Mouse (Mus musculus) CD4-positive, CD25-positive, alpha-beta regulatory T cell, adult 4 months (primary cell): ENCODE results near the gene Olfr968. TPM values are rescaled to one million over a fixed set of nuclear protein-coding genes. Genes with fewer than 3 reads are reported as not detected.

Experiments used
- ATAC-seq: one replicate; pipeline ENCODE4 v1.8.0; 2017
- polyA plus RNA-seq, 2 experiments: library from polyadenylated mRNA; unstranded; fragments of 100-300 nt; shearing (Covaris generic); gene quantifications; one replicate each; pipeline ENCODE4 v1.2.1; 2017

Gene Olfr968
- not detected for polyA plus RNA-seq

- ATAC-seq = no peak
Observed at GRCm38 (mm10) chr9:39783153-39783552, at the start of gene Olfr968. Gene Olfr968, minus strand, starts transcription at chr9:39783253.

- no peak for ATAC-seq
Observed at GRCm38 (mm10) chr9:39808560-39808959, 25.5 kb upstream of the Olfr968 start, which contains the start of gene Olfr970. Gene Olfr970, plus strand, starts transcription at chr9:39808860.

- ATAC-seq = no peak
Observed at GRCm38 (mm10) chr9:39790558-39790957, 7.5 kb upstream of the Olfr968 start, which contains the start of gene Olfr969. Gene Olfr969, plus strand, starts transcription at chr9:39790945.

GRCm38 (mm10) chr9:39746428-39746827 is 36.6 kb downstream of the Olfr968 start:
- ATAC-seq = no peak

- no peak for ATAC-seq
Observed at GRCm38 (mm10) chr9:39745949-39746348, 37.1 kb downstream of the Olfr968 start, which contains the start of gene Olfr967. Gene Olfr967, plus strand, starts transcription at chr9:39746249.

- no peak for ATAC-seq
Observed at GRCm38 (mm10) chr9:39740741-39741140, 42.3 kb downstream of the Olfr968 start.

- no peak for ATAC-seq
Observed at GRCm38 (mm10) chr9:39730678-39731077, 52.4 kb downstream of the Olfr968 start, which contains the start of gene Olfr150. Gene Olfr150, plus strand, starts transcription at chr9:39730978.

Other genes with a start within 250 kb of the Olfr968 start
- not detected for gene Olfr958, start 229.2 kb downstream of the Olfr968 start, polyA plus RNA-seq
- gene Olfr959, start 207.7 kb downstream of the Olfr968 start, polyA plus RNA-seq = not detected
- not detected for gene AW551984, start 178.8 kb downstream of the Olfr968 start, polyA plus RNA-seq
- not detected for gene Olfr148, start 172.6 kb downstream of the Olfr968 start, polyA plus RNA-seq
- gene Olfr960, start 161.9 kb downstream of the Olfr968 start, polyA plus RNA-seq = not detected
- gene Olfr961, start 138.2 kb downstream of the Olfr968 start, polyA plus RNA-seq = not detected
- not detected for gene Olfr963, start 116.0 kb downstream of the Olfr968 start, polyA plus RNA-seq
- not detected for gene Olfr149, start 76.1 kb downstream of the Olfr968 start, polyA plus RNA-seq
- not detected for gene Olfr965, start 71.9 kb downstream of the Olfr968 start, polyA plus RNA-seq
- under 1 TPM in 1 of 2 experiments, not detected in 1; 0.35 TPM for gene Olfr150, start 52.3 kb downstream of the Olfr968 start, polyA plus RNA-seq
- gene Olfr967, start 37.0 kb downstream of the Olfr968 start, polyA plus RNA-seq = not detected
- gene Olfr969, start 7.7 kb upstream of the Olfr968 start, polyA plus RNA-seq = not detected
- not detected for gene Olfr970, start 25.6 kb upstream of the Olfr968 start, polyA plus RNA-seq
- gene Olfr971, start 53.6 kb upstream of the Olfr968 start, polyA plus RNA-seq = not detected
- not detected for gene Olfr972, start 83.2 kb upstream of the Olfr968 start, polyA plus RNA-seq
- gene Olfr229, start 124.1 kb upstream of the Olfr968 start, polyA plus RNA-seq = not detected
- gene Olfr974, start 154.2 kb upstream of the Olfr968 start, polyA plus RNA-seq = under 1 TPM in 1 of 2 experiments, not detected in 1; 0.09 TPM
- not detected for gene Olfr975, start 168.8 kb upstream of the Olfr968 start, polyA plus RNA-seq
- not detected for gene Olfr976, start 177.9 kb upstream of the Olfr968 start, polyA plus RNA-seq
- not detected for gene Olfr978, start 208.9 kb upstream of the Olfr968 start, polyA plus RNA-seq
- gene Olfr979, start 220.2 kb upstream of the Olfr968 start, polyA plus RNA-seq = not detected
- not detected for gene Olfr980, start 226.3 kb upstream of the Olfr968 start, polyA plus RNA-seq
- gene Olfr981, start 238.2 kb upstream of the Olfr968 start, polyA plus RNA-seq = not detected